Mouse (Mus musculus): ENCODE results near the gene Insig2. TPM values are rescaled to one million over a fixed set of nuclear protein-coding genes. Genes with fewer than 3 reads are reported as not detected.

The Insig2 gene
- total RNA-seq (2021) = 10 to 100 TPM; 58.1 to 65.9 TPM

GRCm38 (mm10) chr1:121332485-121332884, at the start of gene Insig2:
Gene Insig2, minus strand, starts transcription at chr1:121332589.
- no peak for DNase-seq (ENCODE audit: low spot score)
- intact Hi-C loops (cut with DNase I) = loop anchor here (5.0 kb wide), 1 partner anchor 65 kb away; no protein-coding TSS in a partner anchor

GRCm38 (mm10) chr1:121381562-121381961, 49.2 kb upstream of the Insig2 start:
- intact Hi-C loops (cut with DNase I) = no loop called here
- no peak for DNase-seq (ENCODE audit: low spot score)

- intact Hi-C loops (cut with DNase I) = no loop called here
- DNase-seq (ENCODE audit: low spot score) = no peak
Observed at GRCm38 (mm10) chr1:121380033-121380432, 47.6 kb upstream of the Insig2 start.

- no peak for DNase-seq (ENCODE audit: low spot score)
- intact Hi-C loops (cut with DNase I) = no loop called here
Observed at GRCm38 (mm10) chr1:121377901-121378300, 45.5 kb upstream of the Insig2 start.

GRCm38 (mm10) chr1:121377410-121377809, 45.0 kb upstream of the Insig2 start:
- intact Hi-C loops (cut with DNase I) = no loop called here

GRCm38 (mm10) chr1:121373631-121374030, 41.2 kb upstream of the Insig2 start:
- DNase-seq (ENCODE audit: low spot score) = no peak
- intact Hi-C loops (cut with DNase I) = no loop called here

More at GRCm38 (mm10) chr1:121377410-121377809, 45.0 kb upstream of the Insig2 start:
- DNase-seq (ENCODE audit: low spot score) = no peak

- no peak for DNase-seq (ENCODE audit: low spot score)
- intact Hi-C loops (cut with DNase I) = no loop called here
Observed at GRCm38 (mm10) chr1:121372656-121373055, 40.3 kb upstream of the Insig2 start.

GRCm38 (mm10) chr1:121371449-121371848, 39.1 kb upstream of the Insig2 start:
- no peak for DNase-seq (ENCODE audit: low spot score)
- intact Hi-C loops (cut with DNase I) = no loop called here

GRCm38 (mm10) chr1:121367257-121367656, 34.9 kb upstream of the Insig2 start:
- intact Hi-C loops (cut with DNase I) = no loop called here
- no peak for DNase-seq (ENCODE audit: low spot score)

GRCm38 (mm10) chr1:121360561-121360960, 28.2 kb upstream of the Insig2 start:
- no peak for DNase-seq (ENCODE audit: low spot score)
- intact Hi-C loops (cut with DNase I) = no loop called here

GRCm38 (mm10) chr1:121359680-121360079, 27.3 kb upstream of the Insig2 start:
- intact Hi-C loops (cut with DNase I) = no loop called here
- DNase-seq (ENCODE audit: low spot score) = no peak

GRCm38 (mm10) chr1:121353779-121354178, 21.4 kb upstream of the Insig2 start:
- intact Hi-C loops (cut with DNase I) = no loop called here

GRCm38 (mm10) chr1:121351037-121351436, 18.6 kb upstream of the Insig2 start:
- no peak for DNase-seq (ENCODE audit: low spot score)
- intact Hi-C loops (cut with DNase I) = no loop called here

More at GRCm38 (mm10) chr1:121353779-121354178, 21.4 kb upstream of the Insig2 start:
- no peak for DNase-seq (ENCODE audit: low spot score)

GRCm38 (mm10) chr1:121350616-121351015, 18.2 kb upstream of the Insig2 start:
- DNase-seq (ENCODE audit: low spot score) = no peak
- intact Hi-C loops (cut with DNase I) = no loop called here

- intact Hi-C loops (cut with DNase I) = no loop called here
- no peak for DNase-seq (ENCODE audit: low spot score)
Observed at GRCm38 (mm10) chr1:121348875-121349847, 16.8 kb upstream of the Insig2 start.

- intact Hi-C loops (cut with DNase I) = no loop called here
Observed at GRCm38 (mm10) chr1:121343966-121344365, 11.6 kb upstream of the Insig2 start.

GRCm38 (mm10) chr1:121335789-121336188, 3.4 kb upstream of the Insig2 start:
- intact Hi-C loops (cut with DNase I) = no loop called here
- DNase-seq (ENCODE audit: low spot score) = no peak

More at GRCm38 (mm10) chr1:121343966-121344365, 11.6 kb upstream of the Insig2 start:
- DNase-seq (ENCODE audit: low spot score) = no peak

GRCm38 (mm10) chr1:121333986-121334703, 1.8 kb upstream of the Insig2 start:
- intact Hi-C loops (cut with DNase I) = loop anchor here (5.0 kb wide), 1 partner anchor 63 kb away; no protein-coding TSS in a partner anchor
- no peak for DNase-seq (ENCODE audit: low spot score)

- no peak for DNase-seq (ENCODE audit: low spot score)
- intact Hi-C loops (cut with DNase I) = loop anchor here (5.0 kb wide), 1 partner anchor 67 kb away; no protein-coding TSS in a partner anchor
Observed at GRCm38 (mm10) chr1:121330621-121331020, 1.8 kb downstream of the Insig2 start.

GRCm38 (mm10) chr1:121329391-121329790, 3.0 kb downstream of the Insig2 start:
- intact Hi-C loops (cut with DNase I) = loop anchor here (5.0 to 10.0 kb wide), 2 partner anchors 103 to 235 kb away; partner anchors contain the start of genes Ccdc93 and Ddx18
- DNase-seq (ENCODE audit: low spot score) = peak; percentile 21
